Mouse (Mus musculus): ENCODE data around the gene Rgcc.

DNA sequence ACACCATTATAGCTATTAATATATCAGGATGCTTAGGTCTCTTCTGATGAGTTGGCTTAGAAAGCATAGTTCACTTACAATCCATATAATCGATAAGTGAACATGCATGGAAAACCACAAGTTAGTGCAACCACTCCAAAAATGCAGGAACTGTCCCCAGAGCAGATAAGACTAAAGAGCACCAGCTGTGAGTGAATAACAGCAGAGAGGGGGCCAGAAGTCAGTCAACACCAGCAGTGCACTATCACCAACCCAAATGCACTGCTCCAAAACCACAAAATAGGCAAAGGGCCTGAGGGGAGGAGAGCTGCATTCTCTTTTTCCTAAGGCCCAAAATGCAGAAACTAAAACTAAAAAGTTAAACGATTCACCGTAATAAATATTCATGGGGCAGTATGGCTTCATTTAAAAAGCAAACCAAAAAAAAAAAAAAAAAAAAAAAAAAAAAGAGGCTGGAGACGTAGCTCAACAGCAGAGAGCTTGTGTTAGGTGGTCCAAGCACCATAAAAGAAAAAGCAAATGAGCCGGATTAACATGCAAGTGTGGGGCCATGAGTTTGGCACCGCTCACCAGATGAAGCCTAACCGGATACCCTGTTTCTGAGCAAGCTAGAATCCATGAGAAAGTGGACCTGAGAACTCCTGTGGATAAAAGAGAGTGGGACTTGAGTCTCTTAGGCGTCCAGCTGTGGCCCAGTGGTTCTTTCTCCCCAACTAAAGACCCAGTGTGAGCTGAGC, 12.2 kb upstream of the Rgcc start:
- TF ChIP-seq CTCF (IDR thresholded peaks at IDR 0.05; ENCODE audit: borderline replicate concordance, insufficient read depth, low read depth, low read length) (no peak), POLR2A (IDR thresholded peaks at IDR 0.05; ENCODE audit: borderline replicate concordance, insufficient read depth, low read length) (no peak)
